ENCODE assay signal across 24 mouse cellular contexts in the genomic region with DNA sequence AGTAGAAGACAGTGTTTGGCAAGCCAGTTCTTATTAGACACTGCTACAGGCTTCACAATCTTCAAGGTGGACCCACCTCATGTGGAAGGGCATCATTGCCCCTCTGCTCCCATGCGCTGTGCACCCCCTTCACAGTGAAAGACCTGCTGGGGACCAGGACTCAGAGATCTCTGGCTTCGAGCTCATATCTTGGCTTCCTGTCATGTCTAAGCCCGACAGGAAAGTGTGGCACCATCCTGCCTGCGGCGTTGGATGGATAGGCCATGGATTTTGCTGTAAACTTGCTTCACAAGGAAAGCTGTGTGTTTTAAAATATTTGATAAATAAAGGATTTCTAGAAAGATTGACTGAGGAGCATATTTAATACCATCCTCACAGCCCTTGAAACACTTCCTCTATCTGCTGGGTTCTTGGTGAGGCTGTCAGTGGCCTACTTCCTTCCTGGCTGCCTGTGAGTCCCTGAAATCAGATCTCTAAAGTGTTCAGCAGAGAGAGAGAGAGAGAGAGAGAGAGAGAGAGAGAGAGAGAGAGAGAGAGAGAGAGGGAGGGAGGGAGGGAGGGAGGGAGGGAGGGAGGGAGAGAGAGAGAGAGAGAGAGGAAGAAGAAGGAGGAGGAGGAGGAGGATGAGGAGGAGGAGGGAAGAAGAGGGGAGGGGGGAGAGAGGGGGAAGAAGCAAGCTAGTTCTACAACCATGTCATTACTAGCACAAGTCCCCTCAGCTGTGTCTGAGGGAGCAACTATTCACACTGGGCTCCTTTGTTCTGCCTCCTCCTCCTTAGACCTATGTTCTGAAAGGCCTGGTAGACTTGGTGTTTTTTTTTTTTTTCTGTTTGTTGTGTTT. TPM values are rescaled to one million over a fixed set of nuclear protein-coding genes. Genes with fewer than 3 reads are reported as not detected.
DNase-seq lines count a peak whose midpoint lies in the region; ATAC-seq and TF ChIP-seq lines count a peak whose summit lies in the region.
"Had no signal": no experiment of that assay in that cellular context is flagged by ENCODE, and none has a peak within 500 bp of the region (broad histone marks: within the 10 kb centered on the region; RNA-seq: fewer than 3 reads in every experiment).

No protein-coding gene starts in this region.

- 0 out of 2 replicates have a peak, but pooled peaks have one; percentile 52 for ATAC-seq in monocyte, adult 5-6 weeks (replicated peaks; ENCODE audit: insufficient number of reproducible peaks, low FRiP score, low TSS enrichment, poor library complexity, severe bottlenecking)
- ATAC-seq: forebrain, embryonic 14.5 days; hindbrain, postnatal 0 days; Patski had no signal

- no peaks in the 10 kb centered on the region for H3K27me3 ChIP-seq in thymus, adult 2 months (ENCODE audit: control insufficient read depth, insufficient read depth, low read length)
- H3K27me3 ChIP-seq: heart, embryonic 12.5 days; liver, embryonic 15.5 days; neural tube, embryonic 12.5 days; Patski had no signal

- WGBS in thymus, adult 2 months = 34% methylated on average over 5 of the region's 5 CpGs

- TF ChIP-seq CTCF in thymus, adult 2 months (IDR thresholded peaks at IDR 0.05; ENCODE audit: borderline replicate concordance, control insufficient read depth, extremely low read depth, insufficient read depth, low read length, poor library complexity) = no peak
- no peak for TF ChIP-seq CTCF in layer of hippocampus, adult 2 months (conservative IDR thresholded peaks at IDR 0.05)

- no peaks in the 10 kb centered on the region for H3K36me3 ChIP-seq in thymus, adult 2 months (ENCODE audit: control insufficient read depth, insufficient read depth, low read length)
- H3K36me3 ChIP-seq: heart, embryonic 12.5 days; liver, embryonic 15.5 days; neural tube, embryonic 12.5 days had no signal

- DNase-seq in thymus, adult 2 months = no peak
- no peak for DNase-seq in thymus, postnatal 10 days (ENCODE audit: low spot score in 2 of 2)
- DNase-seq in thymus, postnatal 4 days = peak; percentile 51
- no peak for DNase-seq in lung, postnatal 36 days
- DNase-seq in layer of hippocampus, adult 2 months (ENCODE audit: low spot score in 2 of 2) = no peak
- DNase-seq in embryo, embryonic 9.5 days (ENCODE audit: extremely low spot score) = no peak
- DNase-seq: cerebellum, adult 18-20 months; gastrocnemius, postnatal 14 days; heart, postnatal 36 days; kidney, adult 9 months; kidney, postnatal 4 days; lung, postnatal 14 days; midbrain, embryonic 14.5 days; right cerebral cortex, postnatal 4 days had no signal

- H3K27ac ChIP-seq in thymus, adult 2 months (ENCODE audit: control insufficient read depth, insufficient read depth, low read length) = peak overlapping the region; percentile 90
- H3K27ac ChIP-seq in brown adipose tissue, adult 24 weeks (replicated peaks; ENCODE audit: low read depth, low read length) = peak overlapping the region; percentile 17; the same call in 1 of the 2 replicates
- no peak overlapping the region for H3K27ac ChIP-seq in layer of hippocampus, adult 2 months
- H3K27ac ChIP-seq: hindbrain, postnatal 0 days; liver, embryonic 15.5 days; neural tube, embryonic 12.5 days; stomach, postnatal 0 days had no signal

- peaks cover 26% of the 10 kb centered on the region for H3K4me1 ChIP-seq in thymus, adult 2 months (replicated peaks; ENCODE audit: control insufficient read depth, insufficient read depth, low read length)
- no peaks in the 10 kb centered on the region; the same call in 1 of the 2 replicates for H3K4me1 ChIP-seq in brown adipose tissue, adult 24 weeks (ENCODE audit: control insufficient read depth, insufficient read depth, insufficient read length, low read length)
- H3K4me1 ChIP-seq: liver, embryonic 15.5 days; neural tube, embryonic 12.5 days had no signal

- no peak for TF ChIP-seq POLR2A in thymus, adult 2 months (IDR thresholded peaks at IDR 0.05; ENCODE audit: control insufficient read depth, extremely low read depth, insufficient read depth, low read length, poor library complexity)

- H3K4me3 ChIP-seq in thymus, adult 2 months (ENCODE audit: control insufficient read depth, insufficient read depth, low read length) = no peak overlapping the region
- H3K4me3 ChIP-seq in brown adipose tissue, adult 24 weeks (ENCODE audit: insufficient read depth, low read depth, low read length) = no peak overlapping the region
- H3K4me3 ChIP-seq in layer of hippocampus, adult 2 months = no peak overlapping the region
- H3K4me3 ChIP-seq: heart, embryonic 12.5 days; liver, embryonic 15.5 days; neural tube, embryonic 12.5 days had no signal

RNA-seq across cellular contexts. Expression of a gene that starts 17.8 kb away (rescaled TPM):
- polyA plus RNA-seq in thymus, adult 2 months (2012; rRNA removed) = 6.6 and 7.4 TPM in 2 replicates
- 2.7 and 8.0 TPM in 2 replicates for polyA plus RNA-seq in brown adipose tissue, adult 24 weeks (2012; ENCODE audit: insufficient read depth, insufficient read length, missing spikeins)
- 25.5 to 42.0 TPM (median 29.8 TPM) in 3 replicates for total RNA-seq in monocyte, adult 5-6 weeks (2017)
- under 1 TPM; 0.13 to 0.47 TPM for total RNA-seq in layer of hippocampus, adult 2 months (2021)
- total RNA-seq: hindbrain, postnatal 0 days had no signal
- polyA plus RNA-seq: limb, embryonic 11.5 days had no signal

Comparison
In these comparisons a context has a peak if more than half of its experiments do, and no peak if none do; other contexts are left out.
1. RNA of a gene that starts 17.8 kb away (total RNA-seq): 25.5 to 42.0 TPM in monocyte, adult 5-6 weeks; 0.13 to 0.47 TPM in layer of hippocampus, adult 2 months; every median in the first group is over 10 times any median in the second.